Mouse (Mus musculus): ENCODE measurements around the gene Tmem50a.
A peak's percentile ranks its signal among the peaks of the same experiment; 100 is the strongest.
"Not testable (repeated sequence)": the region's sequence is repeated elsewhere in the genome, so short reads cannot be mapped to it uniquely, and the experiment has no call there.

The Tmem50a gene

DNA sequence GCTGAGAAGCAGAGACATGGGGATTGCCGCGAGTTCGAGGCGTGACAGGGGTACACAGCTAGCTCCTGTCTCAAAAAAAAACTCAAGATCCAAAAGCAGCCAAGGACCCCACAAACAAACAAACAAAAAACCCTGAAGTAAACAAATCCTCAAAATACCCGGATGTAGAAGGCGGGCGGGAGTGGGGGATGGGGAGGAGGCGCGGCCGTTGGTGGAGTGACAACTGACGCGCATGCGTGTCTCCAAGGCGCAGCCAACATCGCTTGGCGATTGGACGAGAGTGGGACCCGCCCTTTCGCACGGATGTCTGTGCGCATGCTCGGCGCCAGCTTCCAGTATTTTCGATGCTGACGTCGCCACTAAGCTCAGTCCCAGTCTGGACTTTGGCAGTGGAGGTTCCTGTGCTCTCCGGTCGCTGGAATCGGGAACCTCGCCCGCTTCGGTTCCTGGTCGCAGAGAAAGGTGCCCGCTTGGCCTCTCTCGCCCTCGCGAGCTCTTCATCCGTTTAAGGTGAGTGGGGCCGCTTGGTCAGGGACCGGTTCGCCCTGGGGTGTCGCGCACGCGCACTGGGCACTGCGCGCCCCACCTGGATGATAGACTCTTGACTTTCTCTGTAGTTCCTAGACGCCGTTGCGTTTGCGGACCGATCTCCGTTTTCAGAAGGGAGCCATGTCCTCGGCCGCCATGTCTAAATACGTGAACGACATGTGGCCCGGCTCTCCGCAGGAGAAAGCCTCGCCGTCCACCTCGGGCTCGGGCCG, 8.6 kb upstream of the Tmem50a start, which contains the start of gene Rsrp1:
Gene Rsrp1 (plus strand): TSS at position 335 of the 761 bp plus-strand sequence.
- DNase-seq (ENCODE audit: low read depth): peak; percentile 99

DNA sequence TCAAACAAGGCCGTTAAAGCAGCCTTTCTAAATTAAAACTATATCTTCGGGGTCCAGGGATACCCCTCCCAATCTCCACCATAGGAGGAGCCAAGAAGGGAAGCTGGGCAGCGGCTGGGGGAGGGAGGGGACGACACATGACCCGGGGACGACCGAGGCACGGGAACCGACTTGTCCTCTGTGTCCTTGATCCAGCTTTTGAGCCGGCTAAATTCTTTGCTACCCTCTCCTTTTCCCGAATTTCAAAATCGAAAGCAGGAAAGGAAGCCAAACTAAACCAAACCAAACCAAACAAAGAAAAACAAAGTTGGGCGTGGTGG, 8.1 kb upstream of the Tmem50a start:
- no peak for DNase-seq (ENCODE audit: low read depth)

GRCm38 (mm10) chr4:134922111-134922924, 7.5 kb upstream of the Tmem50a start:
- DNase-seq (ENCODE audit: low read depth): peak; percentile 56

GRCm38 (mm10) chr4:134921703-134922102, 6.9 kb upstream of the Tmem50a start:
- no peak for DNase-seq (ENCODE audit: low read depth)

- DNase-seq (ENCODE audit: low read depth): no peak
These were observed 5.8 kb upstream of the Tmem50a start for GRCm38 (mm10) chr4:134920631-134921030.

GRCm38 (mm10) chr4:134919733-134920540, 5.1 kb upstream of the Tmem50a start:
- DNase-seq (ENCODE audit: low read depth): peak; percentile 85

GRCm38 (mm10) chr4:134918381-134918780, 3.6 kb upstream of the Tmem50a start:
- DNase-seq (ENCODE audit: low read depth): peak; percentile 88

GRCm38 (mm10) chr4:134917194-134917593, 2.4 kb upstream of the Tmem50a start:
- no peak for DNase-seq (ENCODE audit: low read depth)

DNA sequence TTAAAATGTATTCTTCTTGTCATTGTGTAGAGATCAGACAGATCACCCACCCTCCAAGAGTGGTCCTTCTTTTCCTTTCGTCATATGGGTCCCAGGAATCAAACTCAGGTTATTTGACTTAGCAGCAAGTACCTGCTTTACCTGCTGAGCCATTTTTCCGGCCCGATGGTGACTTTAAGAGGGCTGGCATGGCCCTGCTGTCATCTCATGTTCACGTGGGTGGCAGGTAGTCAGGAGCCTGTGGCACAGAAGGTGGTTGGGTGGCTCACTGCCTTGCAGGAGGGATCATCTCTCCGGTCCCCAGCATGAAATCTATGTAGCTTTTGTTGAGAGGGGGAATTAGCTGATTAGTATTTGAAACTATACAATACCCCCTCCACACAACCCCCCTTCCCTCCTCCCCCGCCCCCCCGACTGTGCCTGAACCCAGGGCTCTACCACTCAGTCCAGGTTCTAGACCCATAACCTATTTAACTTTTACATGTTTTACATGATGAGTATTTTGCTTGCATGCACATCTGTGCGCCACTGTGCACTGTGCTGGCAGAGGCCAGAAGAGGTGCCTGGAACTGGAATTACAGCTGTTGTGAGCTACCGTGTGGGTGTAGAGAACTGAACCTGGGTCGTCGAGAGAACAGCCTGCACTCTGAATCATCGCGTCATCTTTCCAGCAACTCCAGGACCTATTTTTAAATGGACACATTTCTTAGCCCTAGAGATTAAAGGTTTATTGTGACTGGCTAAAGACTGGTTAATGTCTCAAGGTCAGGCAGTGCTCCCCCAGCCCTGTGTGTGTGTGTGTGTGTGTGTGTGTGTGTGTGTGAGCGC, 613 bp upstream of the Tmem50a start:
- DNase-seq (ENCODE audit: low read depth): no peak

DNA sequence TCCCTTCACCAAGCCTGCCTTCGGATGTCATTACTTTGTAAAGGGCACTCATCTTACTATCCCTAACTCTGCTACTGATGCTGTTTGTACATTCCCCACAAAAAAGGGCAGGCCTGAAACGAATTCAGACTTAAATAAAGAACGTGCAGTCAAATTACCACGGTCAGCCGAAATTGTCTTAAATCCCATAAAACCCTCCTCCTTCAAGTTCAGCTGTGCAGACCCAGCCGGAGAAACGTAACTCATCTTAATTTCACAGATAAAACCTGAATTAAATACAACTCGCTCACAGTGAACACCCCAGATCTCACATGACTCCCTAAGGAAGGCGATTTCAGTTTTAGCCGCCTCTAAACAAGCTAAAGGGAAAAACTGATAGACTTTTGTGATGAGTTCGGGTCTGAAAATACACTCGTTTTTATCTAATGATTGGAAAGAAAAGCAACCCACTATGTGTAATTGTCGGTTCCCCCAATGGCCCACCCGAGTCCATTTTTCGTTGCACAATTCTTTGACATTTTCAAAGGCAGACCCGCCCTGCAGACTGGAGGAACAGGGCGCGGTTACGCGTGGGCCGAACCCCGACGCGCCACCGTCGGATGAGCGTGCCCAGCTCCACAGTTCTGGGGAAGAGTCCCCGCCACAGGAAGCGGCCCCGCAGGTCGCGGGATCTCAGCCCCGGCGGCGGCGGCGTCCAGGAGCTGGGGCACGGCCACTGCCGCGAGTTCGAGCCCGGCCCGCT, 531 bp downstream of the Tmem50a start:
- no peak for DNase-seq (ENCODE audit: low read depth)

DNA sequence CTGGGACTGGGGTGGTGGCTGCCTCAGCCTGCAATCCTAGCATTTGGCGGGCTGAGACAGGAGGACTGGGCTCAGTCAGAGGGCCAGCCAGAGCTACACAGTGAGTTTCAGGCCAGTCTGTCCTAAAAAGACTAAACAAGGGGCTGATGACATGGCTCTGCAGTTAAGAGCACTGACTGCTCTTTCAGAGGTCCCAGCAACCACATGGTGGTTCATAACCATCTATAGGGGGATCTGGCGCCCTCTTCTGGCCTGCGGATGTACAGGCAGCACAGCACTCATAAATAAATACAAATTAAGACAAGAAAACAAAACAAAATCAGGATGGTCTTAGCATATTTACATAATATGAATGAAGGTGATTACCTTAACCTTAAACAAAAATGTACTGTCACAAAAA, 1.4 kb downstream of the Tmem50a start:
- peak; percentile 92 for DNase-seq (ENCODE audit: low read depth)

DNA sequence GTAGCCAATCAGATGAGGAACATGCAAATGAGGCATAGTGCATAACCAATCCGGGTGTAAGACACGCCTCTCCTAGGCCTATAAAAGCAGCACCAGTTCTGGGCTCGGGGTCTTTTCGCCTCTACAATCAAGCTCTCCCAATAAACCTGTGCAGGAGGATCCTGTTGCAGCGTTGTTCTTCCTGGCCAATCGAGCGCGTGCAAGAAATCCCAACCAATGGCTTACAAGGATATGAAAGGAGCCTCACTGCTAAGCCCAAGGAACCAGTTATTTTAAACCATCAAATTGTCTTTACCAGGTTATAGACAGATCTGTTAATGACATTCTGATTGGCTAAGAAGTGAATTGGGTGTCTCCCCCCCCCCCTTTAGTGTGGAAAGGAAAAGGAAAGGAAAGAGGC, 3.4 kb downstream of the Tmem50a start:
- not testable (repeated sequence) for DNase-seq (ENCODE audit: low read depth)

GRCm38 (mm10) chr4:134903046-134903445, 11.8 kb downstream of the Tmem50a start:
- no peak for DNase-seq (ENCODE audit: low read depth)

DNA sequence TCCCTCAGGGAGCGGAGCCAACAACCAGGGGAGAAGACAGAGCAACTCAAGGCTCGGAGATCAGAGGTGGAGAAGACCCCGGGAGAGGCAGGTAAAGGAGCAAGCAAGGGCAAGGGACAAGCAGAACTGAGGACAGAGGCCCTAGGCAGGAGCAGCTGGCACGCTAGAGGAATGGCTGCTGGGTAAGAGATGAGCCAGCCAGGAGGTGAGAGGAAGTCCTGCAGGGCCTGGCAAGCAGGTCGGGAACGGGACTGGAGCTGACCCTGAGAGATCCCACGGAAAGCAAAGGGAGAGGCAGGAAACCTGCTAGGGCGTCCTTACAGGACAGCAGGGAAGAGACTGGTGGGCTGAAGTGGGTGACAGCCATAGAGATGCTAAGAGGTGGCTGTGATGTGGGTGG, 13.7 kb downstream of the Tmem50a start:
- no peak for DNase-seq (ENCODE audit: low read depth)

DNA sequence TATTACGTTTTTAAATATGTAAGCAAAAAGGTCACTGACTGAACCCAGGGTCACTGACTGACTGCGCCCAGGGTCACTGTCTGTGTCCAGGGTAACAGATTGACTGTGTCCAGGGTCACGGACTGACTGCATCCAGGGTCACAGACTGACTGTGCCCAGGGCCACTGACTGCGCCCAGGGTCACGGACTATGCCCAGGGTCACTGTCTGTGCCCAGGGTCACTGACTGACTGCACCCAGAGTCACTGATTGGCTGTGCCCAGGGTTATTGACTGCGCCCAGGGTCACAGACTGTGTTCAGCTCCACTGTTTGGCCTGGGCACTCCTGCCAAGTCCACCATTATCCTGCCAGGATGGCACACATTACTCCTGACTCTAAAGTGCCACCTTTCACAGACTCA, 17.6 kb downstream of the Tmem50a start:
- no peak for DNase-seq (ENCODE audit: low read depth)

DNA sequence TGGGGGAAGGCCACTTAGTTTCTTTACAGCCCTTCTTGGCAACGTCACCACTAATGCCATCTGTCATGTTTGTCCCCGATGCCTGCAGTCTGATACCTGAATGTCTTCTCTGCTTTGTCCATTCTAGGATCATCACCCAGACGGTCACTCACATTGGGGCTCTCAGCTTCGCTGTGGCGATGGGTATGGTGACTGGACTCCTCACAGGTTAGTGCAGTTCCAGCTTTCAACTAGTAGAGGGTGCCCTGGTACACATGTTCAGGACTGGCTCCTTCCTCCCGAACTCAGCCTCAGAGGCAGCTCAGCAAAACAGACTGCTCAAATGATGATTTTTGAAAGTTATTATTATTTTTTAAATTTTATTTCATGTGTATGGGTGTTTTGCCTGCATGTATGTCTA, 22.7 kb downstream of the Tmem50a start:
- DNase-seq (ENCODE audit: low read depth): no peak

DNA sequence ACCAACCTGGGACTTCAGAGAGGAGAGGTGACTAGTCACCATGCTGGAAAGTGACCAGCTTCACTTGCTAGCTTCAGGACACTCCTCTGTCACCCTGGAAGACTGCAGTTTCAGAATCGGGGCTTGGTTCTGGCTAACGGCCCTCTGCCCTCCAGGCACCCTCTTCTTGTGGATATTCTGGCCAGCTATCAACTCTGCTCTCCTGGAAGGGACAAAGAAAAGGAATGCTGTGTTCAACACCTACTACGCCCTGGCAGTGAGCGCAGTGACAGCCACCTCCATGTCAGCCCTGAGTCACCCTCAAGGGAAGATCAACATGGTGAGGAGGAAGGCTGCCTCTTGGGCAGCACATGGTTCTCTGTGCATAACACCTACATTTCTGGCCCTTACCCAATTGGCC, 30.5 kb downstream of the Tmem50a start:
- DNase-seq (ENCODE audit: low read depth): no peak

DNA sequence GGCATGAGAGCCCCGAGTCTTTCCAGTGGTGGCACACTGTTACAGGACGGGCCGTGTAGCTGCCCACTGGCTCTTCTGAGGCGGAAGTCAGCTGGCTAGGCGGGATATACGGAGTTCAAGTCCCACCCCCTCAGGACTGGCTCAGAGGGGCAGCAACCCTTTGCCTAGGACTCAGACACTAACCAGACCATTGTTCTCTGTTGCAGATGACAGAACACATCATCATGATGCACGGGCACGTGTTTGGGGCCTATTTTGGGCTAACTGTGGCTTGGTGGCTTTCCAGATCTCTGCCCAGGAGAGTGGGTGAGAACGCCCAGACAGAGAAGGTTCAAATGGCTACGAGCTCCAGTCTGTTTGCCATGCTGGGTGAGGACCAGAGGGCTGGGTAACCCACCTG, 31.0 kb downstream of the Tmem50a start:
- no peak for DNase-seq (ENCODE audit: low read depth)

- peak; percentile 71 for DNase-seq (ENCODE audit: low read depth)
These were observed 31.6 kb downstream of the Tmem50a start for GRCm38 (mm10) chr4:134883266-134883665.

GRCm38 (mm10) chr4:134880041-134880440, 34.8 kb downstream of the Tmem50a start:
- peak; percentile 66 for DNase-seq (ENCODE audit: low read depth)

DNA sequence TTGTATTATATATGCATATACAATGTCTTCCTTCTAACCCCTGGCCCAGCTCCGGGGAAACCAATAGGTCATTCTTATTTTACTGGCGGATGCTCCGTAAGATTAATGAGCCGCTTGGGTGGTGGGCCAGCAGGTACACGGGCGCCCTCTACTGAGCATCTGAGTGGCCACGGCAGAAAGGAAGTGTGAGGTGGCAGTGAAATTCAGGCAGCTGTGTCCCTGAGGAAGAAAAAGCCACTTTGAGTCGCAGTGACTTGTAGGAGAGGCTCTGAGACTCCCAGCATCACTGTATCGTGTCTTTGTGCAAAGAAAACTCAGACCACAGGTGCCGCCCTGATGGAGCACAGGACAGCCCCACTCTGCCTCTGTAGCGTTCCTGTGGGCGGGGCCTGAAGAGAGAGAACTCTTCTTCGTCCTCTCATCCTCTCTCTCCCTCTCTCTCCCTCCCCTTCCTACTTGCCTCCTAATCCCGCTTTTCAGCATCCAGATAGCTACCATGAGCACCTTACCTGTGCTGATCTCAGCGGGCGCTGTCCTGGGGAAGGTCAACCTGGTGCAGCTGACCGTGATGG, 35.3 kb downstream of the Tmem50a start:
- peak; percentile 84 for DNase-seq (ENCODE audit: low read depth)
